Mouse (Mus musculus): Measurements from ENCODE around the gene Coro2b.
"Not testable (repeated sequence)": the region's sequence is repeated elsewhere in the genome, so short reads cannot be mapped to it uniquely, and the experiment has no call there.

Gene Coro2b

GRCm38 (mm10) chr9:62471541-62472189 lies 65.2 kb downstream of the Coro2b start:
- no peak for DNase-seq

GRCm38 (mm10) chr9:62471041-62471440 lies 65.8 kb downstream of the Coro2b start:
- DNase-seq = no peak

GRCm38 (mm10) chr9:62470398-62470797 lies 66.4 kb downstream of the Coro2b start:
- DNase-seq = peak; percentile 80 to 90

GRCm38 (mm10) chr9:62469696-62470095 lies 67.1 kb downstream of the Coro2b start:
- no peak for DNase-seq

- no peak for DNase-seq
Measured at GRCm38 (mm10) chr9:62469143-62469542, 67.7 kb downstream of the Coro2b start.

- no peak for DNase-seq
Measured at GRCm38 (mm10) chr9:62467413-62467784, 69.4 kb downstream of the Coro2b start.

GRCm38 (mm10) chr9:62466742-62467412 lies 70.0 kb downstream of the Coro2b start:
- no peak for DNase-seq

- DNase-seq = peak in 1 of 2 experiments; percentile 34
Measured at GRCm38 (mm10) chr9:62466053-62466452, 70.8 kb downstream of the Coro2b start.

GRCm38 (mm10) chr9:62464727-62465126 lies 72.1 kb downstream of the Coro2b start:
- no peak for DNase-seq

GRCm38 (mm10) chr9:62461766-62462165 lies 75.1 kb downstream of the Coro2b start:
- peak; percentile 60 to 72 for DNase-seq

- DNase-seq = peak in 1 of 2 experiments; percentile 50
Measured at GRCm38 (mm10) chr9:62461095-62461494, 75.7 kb downstream of the Coro2b start.

- no peak for DNase-seq
Measured at GRCm38 (mm10) chr9:62460086-62460485, 76.8 kb downstream of the Coro2b start.

- no peak for DNase-seq
Measured at GRCm38 (mm10) chr9:62458457-62458856, 78.4 kb downstream of the Coro2b start.

GRCm38 (mm10) chr9:62456015-62456414 lies 80.8 kb downstream of the Coro2b start:
- DNase-seq = peak; percentile 90 to 93

- DNase-seq = peak; percentile 55 to 64
Measured at GRCm38 (mm10) chr9:62455210-62455969, 81.5 kb downstream of the Coro2b start.

GRCm38 (mm10) chr9:62452373-62452993 lies 84.4 kb downstream of the Coro2b start:
- DNase-seq = peak; percentile 57

GRCm38 (mm10) chr9:62451585-62452372 lies 85.1 kb downstream of the Coro2b start:
- DNase-seq = no peak

GRCm38 (mm10) chr9:62450862-62451261 lies 86.0 kb downstream of the Coro2b start:
- DNase-seq = peak; percentile 66 to 67

- DNase-seq = no peak
Measured at GRCm38 (mm10) chr9:62450355-62450754, 86.5 kb downstream of the Coro2b start.

- DNase-seq = not testable (repeated sequence)
Measured at GRCm38 (mm10) chr9:62447337-62447736, 89.5 kb downstream of the Coro2b start.

GRCm38 (mm10) chr9:62438755-62439101 lies 98.1 kb downstream of the Coro2b start:
- peak; percentile 55 to 74 for DNase-seq

GRCm38 (mm10) chr9:62438085-62438754 lies 98.6 kb downstream of the Coro2b start:
- no peak for DNase-seq
